Mouse (Mus musculus) left cerebral cortex, adult 11 months (tissue): Measurements from ENCODE around the gene Apbb1.

Experiments used
- DNase-seq: peaks from one replicate; pipeline ENCODE4 v3.0.0; 2022; ENCODE audit warnings: low spot score

Apbb1 gene

GRCm38 (mm10) chr7:105519336-105519735 is 62.1 kb downstream of the Apbb1 start:
- peak; percentile 85 for DNase-seq

- DNase-seq, result no peak
These were observed 64.6 kb downstream of the Apbb1 start for GRCm38 (mm10) chr7:105516669-105517360.

GRCm38 (mm10) chr7:105515178-105515577 is 66.3 kb downstream of the Apbb1 start:
- no peak for DNase-seq

- no peak for DNase-seq
These were observed 66.9 kb downstream of the Apbb1 start for GRCm38 (mm10) chr7:105514561-105514960.

- DNase-seq, result no peak
These were observed 67.6 kb downstream of the Apbb1 start for GRCm38 (mm10) chr7:105513845-105514291.

- DNase-seq, result peak; percentile 25
These were observed 71.3 kb downstream of the Apbb1 start for GRCm38 (mm10) chr7:105510143-105510542.
